Mouse (Mus musculus) NIH3T3 (cell line): ENCODE results near the gene Ppil3.

Experiments used
- DNase-seq: peaks from one replicate; pipeline ENCODE4 v3.0.0-alpha.2; 2012; ENCODE audit warnings: low read depth

Ppil3 gene

GRCm38 (mm10) chr1:58409553-58410197 is 35.6 kb downstream of the Ppil3 start:
- no peak for DNase-seq

GRCm38 (mm10) chr1:58408141-58408540 is 37.1 kb downstream of the Ppil3 start:
- DNase-seq, result no peak

GRCm38 (mm10) chr1:58407321-58407720 is 38.0 kb downstream of the Ppil3 start:
- DNase-seq, result no peak

GRCm38 (mm10) chr1:58403745-58404144 is 41.5 kb downstream of the Ppil3 start:
- no peak for DNase-seq

GRCm38 (mm10) chr1:58401396-58401795 is 43.9 kb downstream of the Ppil3 start:
- DNase-seq, result no peak

- no peak for DNase-seq
Observed at GRCm38 (mm10) chr1:58397731-58398130, 47.6 kb downstream of the Ppil3 start.

GRCm38 (mm10) chr1:58396179-58396578 is 49.1 kb downstream of the Ppil3 start:
- DNase-seq, result peak; percentile 51

GRCm38 (mm10) chr1:58395341-58395740 is 49.9 kb downstream of the Ppil3 start:
- peak; percentile 38 for DNase-seq

GRCm38 (mm10) chr1:58393284-58394195 is 51.7 kb downstream of the Ppil3 start:
- DNase-seq, result peak; percentile 70

- peak; percentile 97 for DNase-seq
Observed at GRCm38 (mm10) chr1:58392652-58393283, 52.5 kb downstream of the Ppil3 start, which contains the start of gene Bzw1. TSS of gene Bzw1 (plus strand) at chr1:58392898.

- DNase-seq, result peak; percentile 72
Observed at GRCm38 (mm10) chr1:58392268-58392651, 53.0 kb downstream of the Ppil3 start.

- no peak for DNase-seq
Observed at GRCm38 (mm10) chr1:58391421-58392267, 53.6 kb downstream of the Ppil3 start.

GRCm38 (mm10) chr1:58382586-58383281 is 62.6 kb downstream of the Ppil3 start:
- DNase-seq, result no peak
